29 mouse cellular contexts compared by ENCODE assay signal in the genomic region with DNA sequence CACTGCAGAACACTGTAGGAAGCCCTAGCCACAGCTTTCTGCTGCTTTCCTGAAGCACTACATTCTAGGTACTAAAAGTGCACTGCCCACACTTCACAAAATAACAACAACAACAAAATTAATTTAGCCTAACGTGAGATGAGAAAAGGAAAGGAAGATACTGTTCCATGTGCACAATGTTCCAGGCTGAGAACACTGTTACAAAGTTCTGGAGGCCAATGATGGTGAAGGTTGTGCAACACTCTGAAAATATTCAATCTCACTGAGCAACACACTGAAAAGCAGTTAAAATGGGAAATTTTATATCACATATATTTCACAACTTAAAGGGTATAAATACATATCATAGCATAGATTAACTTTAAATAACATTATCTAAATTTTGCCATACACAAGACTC.
"Had no signal": no experiment of that assay in that cellular context is flagged by ENCODE, and none has a peak within 500 bp of the region (broad histone marks: within the 10 kb centered on the region; RNA-seq: fewer than 3 reads in every experiment).

No protein-coding gene starts in this region.

- DNase-seq: left cerebral cortex, postnatal 4 days; liver, embryonic 13.5 days; lung, adult 18-20 months; lung, adult 2 months; lung, embryonic 14.5 days; lung, postnatal 10 days; lung, postnatal 14 days; lung, postnatal 36 days; lung, postnatal 4 days; midbrain, embryonic 14.5 days had no signal

- H3K9ac ChIP-seq: limb, embryonic 12.5 days; limb, embryonic 13.5 days; limb, embryonic 15.5 days; liver, embryonic 12.5 days; liver, embryonic 13.5 days; liver, embryonic 14.5 days; liver, embryonic 15.5 days; lung, embryonic 14.5 days; lung, embryonic 15.5 days; midbrain, embryonic 12.5 days; midbrain, embryonic 13.5 days; midbrain, embryonic 15.5 days had no signal

- H3K27me3 ChIP-seq: limb, embryonic 12.5 days; limb, embryonic 13.5 days; limb, embryonic 15.5 days; liver, embryonic 12.5 days; liver, embryonic 13.5 days; liver, embryonic 15.5 days; lung, embryonic 15.5 days; megakaryocyte, embryonic 14.5 days; midbrain, embryonic 12.5 days; midbrain, embryonic 13.5 days; midbrain, embryonic 15.5 days had no signal

- H3K36me3 ChIP-seq: midbrain, embryonic 15.5 days had no signal

- ATAC-seq: liver, embryonic 12.5 days; lung, postnatal 0 days; midbrain, embryonic 13.5 days; midbrain, embryonic 15.5 days; midbrain, embryonic 16.5 days had no signal

- H3K4me2 ChIP-seq: limb, embryonic 12.5 days; limb, embryonic 13.5 days; limb, embryonic 15.5 days; liver, embryonic 12.5 days; liver, embryonic 13.5 days; liver, embryonic 15.5 days; lung, embryonic 14.5 days; lung, embryonic 15.5 days; midbrain, embryonic 11.5 days; midbrain, embryonic 12.5 days; midbrain, embryonic 13.5 days; midbrain, embryonic 15.5 days had no signal

- H3K9me3 ChIP-seq: limb, embryonic 10.5 days; limb, embryonic 12.5 days; limb, embryonic 13.5 days; limb, embryonic 15.5 days; liver, embryonic 12.5 days; liver, embryonic 13.5 days; liver, embryonic 15.5 days; lung, embryonic 15.5 days; megakaryocyte, embryonic 14.5 days; midbrain, embryonic 10.5 days; midbrain, embryonic 12.5 days; midbrain, embryonic 13.5 days; midbrain, embryonic 15.5 days had no signal

- H3K27ac ChIP-seq: left cerebral cortex, adult 2 months; limb, embryonic 10.5 days; limb, embryonic 12.5 days; limb, embryonic 13.5 days; limb, embryonic 15.5 days; liver, embryonic 12.5 days; liver, embryonic 13.5 days; liver, embryonic 14.5 days; liver, embryonic 15.5 days; lung, embryonic 15.5 days; macrophage; midbrain, embryonic 10.5 days; midbrain, embryonic 12.5 days; midbrain, embryonic 13.5 days; midbrain, embryonic 15.5 days had no signal

- H3K4me3 ChIP-seq: left cerebral cortex, adult 2 months; limb, embryonic 10.5 days; limb, embryonic 12.5 days; limb, embryonic 13.5 days; limb, embryonic 15.5 days; liver, embryonic 12.5 days; liver, embryonic 13.5 days; liver, embryonic 15.5 days; lung, embryonic 15.5 days; megakaryocyte, embryonic 14.5 days; midbrain, embryonic 10.5 days; midbrain, embryonic 12.5 days; midbrain, embryonic 13.5 days; midbrain, embryonic 15.5 days; myocyte had no signal
